Mouse (Mus musculus) frontal cortex, adult 2 months (tissue): ENCODE results near the gene Garnl3. TPM values are rescaled to one million over a fixed set of nuclear protein-coding genes. Genes with fewer than 3 reads are reported as not detected.
A peak's percentile ranks its signal among the peaks of the same experiment; 100 is the strongest.

Experiments
- DNase-seq, 2 experiments: peaks; one replicate each; pipeline ENCODE4 v3.0.0; 2022; ENCODE audit warnings: low spot score in 1 of 2; ENCODE audit errors: extremely low spot score in 1 of 2
- polyA plus RNA-seq: library from polyadenylated mRNA; depleted of rRNA; stranded (reverse); fragments of >200 nt; gene quantifications from 2 replicates; pipeline ENCODE4 v1.2.3, GENCODE M21; 2012

Gene Garnl3
- polyA plus RNA-seq, 1 experiment = 76.2 TPM

DNA sequence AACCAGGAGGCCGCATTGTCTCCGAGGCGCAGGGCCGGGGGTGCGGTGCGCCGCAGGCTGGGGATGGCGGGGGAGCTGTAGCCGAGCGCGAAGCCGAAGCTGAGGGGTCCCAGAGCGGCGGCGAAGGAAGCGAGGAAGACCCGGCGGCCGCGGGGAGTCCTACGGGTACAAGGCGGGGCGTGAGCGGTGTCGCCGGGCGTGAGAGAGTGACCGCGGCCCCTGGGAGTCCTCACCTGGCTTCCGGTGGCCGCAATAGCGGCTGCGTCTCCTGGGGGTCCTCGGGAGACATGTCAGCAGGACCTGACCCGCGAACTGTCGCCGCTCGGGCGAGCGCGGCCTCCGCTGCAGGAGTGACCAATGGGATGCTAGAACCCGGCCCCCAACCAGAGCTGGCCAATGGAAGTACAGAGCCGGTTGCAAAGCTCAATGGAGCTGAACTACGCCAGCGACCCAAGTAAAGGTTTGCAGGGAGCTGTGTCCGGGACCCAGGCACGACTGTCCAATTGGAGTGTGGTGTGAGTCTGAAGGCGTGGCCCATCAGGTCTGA is 149.7 kb downstream of the Garnl3 start, which contains the start of gene Slc2a8:
Slc2a8 (minus strand) TSS at position 359 of the 547 bp plus-strand sequence.
- DNase-seq = peak; percentile 92 to 95

DNA sequence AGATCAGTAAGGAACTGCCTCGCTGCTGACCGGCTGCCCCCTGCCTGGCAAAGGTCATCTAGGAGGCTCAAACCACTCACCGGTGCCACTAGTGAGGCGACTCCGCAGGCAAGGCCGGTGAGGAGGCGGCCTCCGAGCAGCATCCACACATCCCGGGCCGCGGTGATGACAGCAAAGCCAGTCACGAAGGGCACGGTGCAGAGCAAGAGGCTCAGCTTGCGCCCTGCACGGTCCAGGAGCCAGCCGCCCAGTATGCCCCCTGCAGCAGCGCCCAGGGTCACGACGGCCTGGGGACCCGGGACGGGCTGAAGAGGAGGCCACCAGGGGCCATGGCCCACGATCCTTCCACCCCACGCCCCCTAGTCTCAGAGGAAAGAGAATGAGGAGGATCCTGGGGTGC is 150.2 kb downstream of the Garnl3 start:
- no peak for DNase-seq

DNA sequence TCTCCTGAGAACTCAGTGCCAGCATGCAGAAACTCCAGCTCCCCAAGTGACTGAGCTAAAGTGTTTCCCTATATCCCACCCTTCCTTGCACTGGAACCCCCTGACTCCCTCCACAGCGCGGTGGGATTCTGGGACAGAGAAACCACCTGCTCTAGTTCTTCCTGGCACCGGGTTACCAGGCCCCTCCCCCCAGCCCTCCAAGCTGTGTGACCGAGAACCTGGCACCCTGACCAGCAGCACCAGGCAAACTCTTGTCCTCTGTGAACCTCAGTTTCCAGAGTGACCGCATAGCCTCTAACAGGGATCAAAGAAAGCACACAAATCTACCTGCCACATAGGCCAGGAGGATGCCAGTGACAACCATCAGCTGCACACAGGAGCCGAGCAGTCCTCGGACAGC is 151.8 kb downstream of the Garnl3 start:
- DNase-seq = no peak

DNA sequence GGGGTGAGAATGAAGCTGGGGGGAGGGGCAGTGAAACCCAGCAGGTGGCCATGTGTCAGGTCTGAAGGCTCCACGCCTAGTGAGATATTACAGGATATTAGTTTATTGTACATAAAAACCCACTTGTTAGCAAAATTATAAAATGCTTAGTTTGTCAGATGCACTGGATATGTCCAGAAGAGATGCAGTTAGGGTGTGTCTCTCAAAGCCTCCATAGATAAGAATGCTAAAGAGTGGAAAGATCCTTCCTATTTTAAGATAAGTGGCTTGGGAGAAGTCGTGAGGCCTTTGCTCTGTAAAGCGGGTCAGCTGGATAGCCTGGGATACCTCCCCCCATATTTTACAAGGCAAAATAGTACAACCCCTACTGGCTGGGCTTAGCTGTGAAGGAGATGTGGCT is 152.8 kb downstream of the Garnl3 start:
- no peak for DNase-seq

DNA sequence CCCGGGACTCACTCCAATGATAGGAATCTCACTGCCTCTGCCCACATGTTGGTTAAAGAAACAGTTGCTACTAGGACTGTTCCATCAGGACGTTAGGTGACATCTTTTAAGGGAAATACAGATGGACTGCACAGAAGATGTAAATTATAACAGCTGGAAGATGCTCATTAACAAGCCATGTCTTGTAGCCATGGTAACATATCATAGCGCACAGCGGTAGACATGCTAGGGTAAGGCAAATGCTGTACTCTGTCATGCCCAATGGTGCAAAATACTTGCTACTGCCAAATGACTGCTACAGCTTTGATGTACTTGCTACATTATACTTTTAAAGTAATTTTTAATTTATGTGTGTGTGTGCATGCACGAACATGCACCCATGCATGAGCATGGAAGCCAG is 154.3 kb downstream of the Garnl3 start:
- no peak for DNase-seq

DNA sequence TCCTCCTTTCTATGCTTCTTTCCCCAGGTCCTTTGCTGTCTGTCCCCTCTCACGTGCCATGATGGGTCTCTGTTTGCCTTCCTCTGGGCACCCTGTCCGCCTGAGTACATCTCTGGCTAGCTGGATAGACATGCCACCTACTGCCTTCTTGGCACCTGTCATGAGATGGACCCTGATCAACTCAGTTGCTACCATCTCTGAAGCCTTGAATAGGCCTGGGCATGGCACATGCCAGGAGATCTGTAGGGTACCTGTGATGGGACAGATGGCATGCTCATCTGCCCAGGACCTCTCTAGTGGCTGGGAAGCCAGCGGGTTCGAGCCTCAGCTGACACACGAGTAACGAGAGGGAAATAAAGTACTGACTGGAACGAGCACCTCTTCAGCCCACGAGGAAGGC is 157.2 kb downstream of the Garnl3 start:
- DNase-seq = no peak

DNA sequence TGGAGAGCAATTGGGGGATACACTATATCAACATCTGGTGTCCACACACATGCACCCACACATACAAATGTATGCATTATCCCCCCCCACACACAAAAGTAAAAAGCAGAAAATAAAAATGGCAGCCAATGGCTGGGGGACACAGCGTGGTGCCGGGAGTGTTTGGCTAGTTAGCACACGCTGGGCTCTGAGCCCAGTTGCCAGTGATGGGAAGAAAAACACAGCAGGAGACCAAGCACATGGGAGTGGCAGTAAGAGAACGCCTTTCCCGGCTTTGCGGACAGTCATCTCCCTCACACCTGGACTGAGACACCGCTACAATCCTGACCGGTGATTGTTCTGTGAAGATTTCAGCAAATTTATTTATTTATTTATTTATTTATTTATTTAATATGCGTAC is 160.2 kb downstream of the Garnl3 start:
- DNase-seq = no peak

DNA sequence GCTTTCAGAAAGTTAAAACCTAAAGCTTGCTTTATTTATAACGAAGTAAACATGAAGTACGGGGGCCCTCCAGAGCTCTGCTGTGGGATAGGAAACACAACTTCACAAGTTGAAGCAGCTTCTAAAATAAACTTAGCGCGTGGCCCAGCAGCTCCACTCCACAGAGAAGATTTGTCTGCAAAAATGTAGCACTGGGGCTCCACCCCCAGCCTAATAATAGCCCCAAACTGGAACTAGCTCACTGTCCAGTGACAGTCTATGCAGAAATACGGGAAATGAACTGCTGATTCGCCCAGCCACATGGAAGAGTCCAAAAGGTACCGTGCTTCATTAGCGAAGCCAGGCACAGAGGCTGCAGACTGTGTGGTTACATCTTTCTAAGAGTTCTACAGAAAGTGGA is 162.1 kb downstream of the Garnl3 start:
- DNase-seq = peak in 1 of 2 experiments; percentile 56

DNA sequence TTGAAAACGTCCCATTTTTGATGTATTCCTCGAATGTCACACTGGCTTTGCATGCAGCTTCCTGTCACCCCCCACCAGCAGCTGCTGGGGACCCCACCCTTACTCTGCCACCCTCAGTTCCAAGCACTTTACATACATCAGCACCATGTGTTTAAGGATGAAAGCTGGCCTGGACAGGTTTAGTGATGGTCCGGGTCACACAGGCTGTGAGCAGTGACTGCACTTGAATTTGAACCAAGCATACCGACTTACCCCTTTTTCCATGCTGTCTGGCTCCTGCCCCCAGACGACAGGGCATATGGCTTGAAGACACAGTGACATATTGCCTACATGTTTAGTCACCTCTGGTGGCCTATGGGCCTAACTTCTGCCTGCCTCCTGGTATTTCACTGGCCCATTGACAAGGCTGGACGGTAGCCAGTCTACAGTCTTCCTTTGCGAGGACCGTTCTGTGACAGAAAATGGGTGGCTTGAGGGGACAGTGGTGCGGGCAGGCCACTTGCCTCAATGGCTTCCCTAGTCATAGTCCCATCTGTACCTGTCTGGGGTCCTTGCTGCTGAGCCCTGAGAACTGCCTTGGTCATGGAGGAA is 163.3 kb downstream of the Garnl3 start:
- DNase-seq = no peak

DNA sequence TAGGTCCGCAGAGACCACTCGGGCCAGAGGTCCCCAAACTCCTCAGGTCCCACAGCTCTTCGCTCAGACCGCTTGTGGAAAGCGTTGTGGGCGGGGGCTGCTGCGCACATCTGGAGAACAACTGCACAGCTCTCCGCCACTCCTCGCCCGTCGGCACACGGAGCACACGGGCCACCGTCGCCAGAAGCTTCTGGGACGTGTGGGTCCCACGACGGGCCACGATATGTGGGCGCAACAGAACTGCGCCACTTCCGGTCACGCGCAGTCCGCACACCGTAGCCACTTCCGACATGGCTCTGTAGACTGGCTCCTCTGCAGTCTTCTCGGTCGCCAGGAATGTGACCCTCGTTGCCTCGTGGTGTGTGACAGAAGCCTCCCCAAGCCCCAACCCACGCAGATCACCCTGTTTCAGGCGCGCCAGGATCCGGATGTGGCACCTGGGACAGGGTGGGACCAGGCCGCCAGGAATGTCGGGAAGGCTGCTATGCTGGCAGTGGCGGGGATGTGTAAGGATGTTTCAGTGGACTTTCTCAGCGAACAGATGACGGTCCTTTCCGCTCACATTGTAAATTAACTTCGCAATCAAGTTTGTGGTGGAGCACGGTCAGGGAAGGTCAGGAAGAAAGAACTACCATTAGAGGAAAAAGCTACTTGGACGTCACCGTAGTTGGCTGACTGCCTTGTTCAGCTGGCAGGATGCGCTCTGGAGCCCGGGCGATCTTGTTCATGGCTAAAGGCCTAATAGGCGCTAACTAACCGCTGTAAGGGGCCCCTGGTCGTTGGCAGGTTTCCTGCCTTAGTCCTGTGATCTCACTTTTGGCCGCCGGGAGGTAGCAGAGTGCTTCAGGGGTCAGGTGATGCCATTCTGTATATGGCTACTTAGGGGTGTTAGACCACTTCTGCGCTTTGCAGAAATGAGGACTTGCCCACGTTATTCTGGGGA is 164.5 kb downstream of the Garnl3 start:
- DNase-seq = peak; percentile 63 to 89

DNA sequence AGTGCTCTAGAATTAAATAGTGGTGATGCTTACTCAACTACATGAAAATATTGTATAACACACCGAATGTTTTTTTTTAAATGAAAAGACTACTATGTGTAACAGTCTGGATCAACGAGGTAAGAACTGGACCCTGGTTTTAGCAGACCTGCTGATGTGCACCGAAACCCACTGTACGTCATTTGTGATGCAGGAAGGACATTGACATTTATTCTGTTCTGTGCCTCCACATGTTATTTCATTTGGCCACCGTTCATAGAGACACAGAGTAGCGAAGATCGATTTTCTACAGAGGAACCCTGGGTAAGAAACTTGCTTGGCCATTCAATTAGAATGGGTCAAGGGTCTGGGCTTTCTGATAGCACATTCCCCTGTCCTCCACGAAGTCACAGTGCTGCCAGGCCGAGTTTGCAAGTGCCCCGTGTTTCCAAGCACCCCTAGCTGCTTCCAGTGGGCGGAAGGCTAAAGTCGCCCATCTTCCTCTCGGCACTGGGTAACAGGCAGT is 165.2 kb downstream of the Garnl3 start:
- DNase-seq = no peak

DNA sequence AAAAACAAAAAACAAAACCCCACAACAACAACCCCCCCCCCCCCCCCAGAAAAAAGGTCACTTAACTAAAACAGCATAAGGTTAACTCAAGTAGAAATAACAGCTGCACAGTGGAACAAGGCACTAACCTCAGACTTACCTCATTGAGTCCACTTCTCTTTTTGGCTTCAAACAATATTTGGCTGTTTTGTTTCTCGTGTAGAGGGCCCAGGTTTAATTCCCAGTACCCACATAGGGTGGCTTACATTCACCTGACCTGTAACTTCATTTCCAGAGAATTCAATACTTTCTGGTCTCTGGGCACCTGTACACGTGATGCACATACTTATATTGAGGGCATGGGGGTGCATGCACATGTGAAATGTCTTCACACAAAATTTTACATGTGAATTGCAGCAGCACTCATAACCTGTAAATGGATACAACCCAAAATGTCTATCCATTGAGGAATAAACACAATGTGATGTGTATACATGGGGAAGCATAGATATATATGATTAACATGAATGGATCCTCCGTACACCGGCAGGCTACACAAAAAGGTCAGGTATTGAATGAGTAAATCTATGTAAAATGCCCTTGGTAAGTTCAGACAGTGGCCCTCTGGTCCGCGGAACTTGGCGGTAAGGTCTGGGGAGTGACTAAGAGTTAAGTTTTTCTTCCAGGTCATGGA is 165.8 kb downstream of the Garnl3 start:
- DNase-seq = no peak

DNA sequence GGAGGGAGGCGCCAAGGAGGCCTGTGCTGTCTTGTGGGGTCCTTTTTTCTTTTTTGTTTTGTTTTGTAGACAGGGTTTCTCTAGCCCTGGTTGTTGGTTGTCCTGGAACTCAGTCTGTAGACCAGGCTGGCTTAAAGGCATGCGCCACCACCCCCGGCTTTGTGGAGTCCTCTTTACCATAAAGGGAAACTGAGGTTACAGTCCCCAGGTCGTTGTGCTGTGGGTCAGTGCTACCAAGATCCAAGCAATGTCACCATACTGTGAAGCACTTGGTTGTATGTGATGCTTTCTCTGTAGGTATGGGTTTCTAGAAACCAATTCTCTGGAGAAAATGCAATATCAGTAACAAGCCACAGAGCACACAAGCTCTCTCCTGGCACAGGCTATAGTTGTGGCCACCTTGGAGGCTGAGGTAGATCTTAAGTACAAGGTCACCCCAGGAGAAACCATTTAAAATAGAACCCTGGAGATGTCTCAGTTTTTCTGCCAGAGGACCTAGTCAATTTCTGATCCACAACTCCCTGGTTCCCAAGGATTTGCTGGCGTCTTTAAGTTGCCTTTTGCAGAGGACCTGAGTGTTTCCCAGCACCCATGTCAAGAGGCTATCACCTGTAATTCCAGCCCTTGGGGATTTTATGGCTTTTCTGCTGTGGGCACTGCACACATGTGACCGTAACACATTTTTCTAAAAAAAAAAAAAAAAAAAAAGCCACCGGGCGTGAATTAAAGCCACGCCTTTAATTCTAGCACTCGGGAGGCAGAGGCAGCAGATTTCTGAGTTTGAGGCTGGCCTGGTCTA is 166.6 kb downstream of the Garnl3 start:
- no peak for DNase-seq

DNA sequence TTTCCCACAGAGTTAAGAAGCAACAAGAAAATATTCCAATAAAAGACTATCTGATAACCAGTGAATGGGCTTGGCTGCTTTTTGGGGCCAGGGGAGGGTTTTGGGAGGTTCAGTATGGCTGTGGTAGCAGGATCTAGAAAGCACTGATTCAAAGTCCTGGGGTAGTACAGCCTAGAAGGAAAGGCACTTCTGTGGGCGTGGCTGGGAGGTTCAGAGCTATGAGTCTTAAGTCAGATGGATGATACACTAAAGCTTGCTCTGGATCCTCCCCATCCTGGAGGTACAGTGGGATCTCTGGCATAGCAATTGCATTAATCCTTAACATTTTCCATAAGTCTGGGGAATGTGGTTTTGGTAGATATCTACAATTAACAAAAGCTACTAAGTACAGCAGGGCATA is 167.5 kb downstream of the Garnl3 start:
- no peak for DNase-seq

DNA sequence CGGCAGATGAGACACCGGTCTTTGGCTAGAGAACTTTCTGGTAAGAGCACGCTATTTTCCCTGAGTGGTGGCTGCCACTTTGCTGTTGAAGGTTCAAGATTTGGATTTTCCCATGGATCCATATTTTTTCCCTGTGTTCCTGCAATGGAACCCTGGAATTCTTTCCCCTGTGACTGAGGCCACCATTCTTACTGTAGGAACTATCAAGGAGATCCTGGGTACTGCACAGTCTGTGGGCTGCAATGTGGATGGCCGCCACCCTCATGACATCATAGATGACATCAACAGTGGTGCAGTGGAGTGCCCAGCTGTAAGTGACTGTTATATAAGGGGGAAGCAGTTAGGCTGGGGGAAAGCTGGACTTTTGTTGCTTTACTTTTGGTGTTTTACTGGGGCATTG is 167.9 kb downstream of the Garnl3 start:
- no peak for DNase-seq

DNA sequence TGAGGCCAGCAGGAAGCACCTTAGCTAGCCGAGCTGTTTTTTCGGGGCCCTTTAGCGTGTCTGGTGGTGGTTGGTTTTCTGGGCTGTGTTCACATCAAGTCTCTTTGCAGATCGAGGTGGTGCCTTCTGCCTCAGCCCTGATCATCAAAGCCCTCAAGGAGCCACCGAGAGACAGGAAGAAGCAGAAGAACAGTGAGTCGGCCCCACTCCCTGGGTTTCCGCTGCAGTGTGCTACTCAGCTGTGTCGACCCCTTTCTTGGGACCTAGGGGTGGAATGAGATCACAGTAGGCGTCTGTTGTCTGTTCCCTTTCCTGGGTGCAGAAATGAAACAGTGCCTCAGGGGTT is 168.6 kb downstream of the Garnl3 start:
- no peak for DNase-seq

DNA sequence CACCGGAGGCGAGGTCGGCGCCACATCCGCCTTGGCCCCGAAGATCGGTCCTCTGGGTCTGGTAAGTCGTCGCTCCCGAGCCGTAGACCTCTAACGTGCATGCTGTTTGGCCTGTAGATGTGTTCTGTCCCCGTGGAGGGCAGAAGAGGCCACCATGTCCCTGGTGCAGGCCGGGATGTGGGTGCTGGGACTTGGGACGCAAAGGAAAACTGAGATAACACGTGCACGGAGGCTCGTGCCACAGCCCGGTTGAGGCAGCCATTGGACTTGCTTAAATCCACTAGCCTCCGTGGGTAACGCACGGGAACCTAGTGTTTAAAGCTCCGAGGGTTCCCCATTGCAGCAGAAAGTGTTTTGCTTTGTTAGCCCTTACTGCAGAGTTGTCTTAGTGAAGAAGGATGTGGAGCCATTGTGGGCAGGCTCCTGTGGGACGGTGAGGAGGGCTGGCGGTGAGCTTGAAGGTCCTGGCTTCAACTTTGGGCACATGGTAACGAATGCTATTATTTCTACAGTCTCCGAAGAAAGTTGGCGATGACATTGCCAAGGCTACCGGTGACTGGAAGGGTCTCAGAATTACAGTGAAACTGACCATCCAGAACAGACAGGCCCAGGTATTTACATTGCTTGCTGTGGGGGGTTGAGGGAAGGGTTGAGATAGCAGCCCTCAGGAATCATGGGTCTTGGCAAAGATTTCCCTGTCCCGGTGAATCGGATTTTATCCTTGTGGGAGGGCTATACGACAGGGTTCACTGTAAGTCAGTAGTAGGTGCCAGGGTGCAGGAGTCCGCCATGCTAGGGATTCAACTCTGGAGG is 169.2 kb downstream of the Garnl3 start:
- DNase-seq = peak in 1 of 2 experiments; percentile 37

DNA sequence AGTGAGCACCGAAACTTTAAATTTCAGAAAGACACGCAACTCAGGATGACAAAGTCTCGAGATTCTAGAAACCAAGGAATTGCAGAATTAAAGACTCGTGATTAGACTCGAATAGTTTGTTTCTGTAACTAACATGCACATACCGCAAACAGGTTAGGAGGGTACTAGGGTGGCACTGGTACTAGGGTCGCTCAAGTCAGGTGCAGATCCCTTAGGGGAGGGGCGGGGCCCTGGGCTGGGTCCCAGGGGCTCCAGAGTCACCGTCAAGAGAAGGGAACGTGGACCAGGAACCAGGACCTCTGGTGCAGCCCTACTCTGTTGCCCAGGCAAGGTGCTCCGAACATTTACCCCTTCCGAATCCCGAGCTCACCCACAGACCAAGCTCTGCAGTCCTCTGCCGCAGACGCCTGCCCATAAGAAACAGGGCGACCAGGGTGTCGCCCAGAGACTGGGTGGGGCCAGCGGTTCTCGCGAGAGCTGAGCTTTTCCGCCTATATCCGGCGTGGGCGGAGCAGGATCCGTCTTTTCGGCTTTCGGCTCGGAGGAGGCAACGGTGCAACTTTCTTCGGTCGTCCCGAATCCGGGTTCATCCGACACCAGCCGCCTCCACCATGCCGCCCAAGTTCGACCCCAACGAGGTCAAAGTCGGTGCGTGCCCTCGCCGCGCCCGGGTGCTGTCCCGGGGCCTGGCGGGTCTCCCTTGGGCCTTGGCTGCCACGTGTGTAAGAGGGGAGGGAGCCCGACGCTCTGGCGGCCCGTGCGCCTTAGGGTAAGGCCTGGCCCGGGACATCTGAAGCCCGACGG is 170.1 kb downstream of the Garnl3 start, which contains the start of the genes Rpl12 and Lrsam1:
Rpl12 (plus strand) TSS at position 368 of the 804 bp plus-strand sequence.
Lrsam1 (minus strand) TSS at position 423 of the 804 bp plus-strand sequence.
- peak; percentile 88 to 95 for DNase-seq
